Mouse (Mus musculus) liver, postnatal 0 days (tissue): ENCODE results near the gene Tmed1.

Source experiments
- CTCF ChIP-seq: sonication (generic); IDR thresholded peaks from 2 replicates; pipeline ENCODE4 v1.5.1; 2016; ENCODE audit warnings: antibody characterized with exemption, low read depth
- EP300 ChIP-seq: IDR thresholded peaks from 2 replicates; pipeline ENCODE4 v1.6.1; 2016; ENCODE audit warnings: antibody characterized with exemption, low read depth, mild to moderate bottlenecking

- TF ChIP-seq CTCF (no peak), EP300 (no peak)
Measured at GRCm38 (mm10) chr9:21511052-21511451, 1.0 kb upstream of the Tmed1 start.
